Mouse (Mus musculus) liver, embryonic 14.5 days (tissue): Measurements from ENCODE around the gene Carm1.

ENCODE experiments used
- CTCF ChIP-seq: IDR thresholded peaks from 2 replicates; pipeline ENCODE4 v1.5.1; 2016; ENCODE audit warnings: antibody characterized with exemption, low read depth, control low read depth
- EP300 ChIP-seq: IDR thresholded peaks from 2 replicates; pipeline ENCODE4 v1.6.1; 2016; ENCODE audit warnings: antibody characterized with exemption, low read depth

- TF ChIP-seq CTCF (no peak; the same call in 1 of the 2 replicates), EP300 (no peak)
Observed at GRCm38 (mm10) chr9:21622676-21623075, 76.0 kb downstream of the Carm1 start.
